ENCODE assay signal across 33 mouse cellular contexts in the genomic region with DNA sequence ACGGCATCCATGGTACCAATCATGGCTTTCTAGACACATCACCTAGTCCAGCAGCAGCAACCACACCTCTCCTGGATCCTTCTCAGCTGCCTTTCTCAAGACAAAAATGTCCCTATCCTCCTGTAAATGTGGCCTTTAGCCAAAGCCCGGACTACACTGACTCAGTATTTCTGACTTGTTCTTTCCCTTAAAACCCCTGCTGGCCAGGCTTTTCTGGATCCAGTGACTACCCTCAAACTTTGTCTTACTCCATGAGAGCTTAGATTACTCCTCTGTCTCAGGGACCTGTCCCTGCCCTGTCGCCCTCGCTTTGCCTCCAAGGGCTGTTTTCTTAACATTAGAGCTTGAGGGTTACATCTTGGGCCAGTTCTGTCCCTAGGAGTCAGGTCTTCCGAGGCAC. TPM values are rescaled to one million over a fixed set of nuclear protein-coding genes. Genes with fewer than 3 reads are reported as not detected.
A peak's percentile ranks its signal among the peaks of the same experiment; 100 is the strongest.
DNase-seq lines count a peak whose midpoint lies in the region; ATAC-seq and TF ChIP-seq lines count a peak whose summit lies in the region.
"Had no signal": no experiment of that assay in that cellular context is flagged by ENCODE, and none has a peak within 500 bp of the region (broad histone marks: within the 10 kb centered on the region; RNA-seq: fewer than 3 reads in every experiment).

No protein-coding gene starts in this region.

- H3K4me1 ChIP-seq in liver, embryonic 16.5 days (ENCODE audit: control insufficient read depth, low read depth, low read length): no peaks in the 10 kb centered on the region
- 0 out of 2 replicates have a peak, but pooled peaks cover 3% of the 10 kb centered on the region for H3K4me1 ChIP-seq in liver, postnatal 0 days (ENCODE audit: insufficient read depth)
- H3K4me1 ChIP-seq: embryonic facial prominence, embryonic 10.5 days; forebrain, embryonic 15.5 days had no signal

- H3K9me3 ChIP-seq in liver, embryonic 16.5 days (replicated peaks; ENCODE audit: control insufficient read depth, low read length): no peaks in the 10 kb centered on the region
- no peaks in the 10 kb centered on the region for H3K9me3 ChIP-seq in liver, postnatal 0 days (ENCODE audit: low read length)
- H3K9me3 ChIP-seq: embryonic facial prominence, embryonic 10.5 days; embryonic facial prominence, embryonic 13.5 days; forebrain, embryonic 15.5 days; hindbrain, embryonic 12.5 days; hindbrain, embryonic 15.5 days had no signal

- DNase-seq in liver, postnatal 0 days: no peak
- DNase-seq in adipocyte (ENCODE audit: low spot score): peak; percentile 44
- peak; percentile 31 for DNase-seq in fibroblast of lung, adult 2 months (ENCODE audit: low read depth)
- no peak for DNase-seq in gastrocnemius, postnatal 25 days
- no peak for DNase-seq in lung, postnatal 4 days
- no peak for DNase-seq in left cerebral cortex, adult 2 months (ENCODE audit: extremely low spot score in 1 of 2, low spot score in 2 of 2)
- DNase-seq: cerebellum, adult 11 months; cerebellum, adult 2 months; cerebellum, adult 9-11 months; cerebellum, postnatal 36 days; embryo, embryonic 11 days had no signal

- H3K36me3 ChIP-seq in liver, embryonic 16.5 days (ENCODE audit: control insufficient read depth, insufficient read depth): no peaks in the 10 kb centered on the region
- H3K36me3 ChIP-seq in liver, postnatal 0 days (replicated peaks; ENCODE audit: insufficient read depth, low read length): no peaks in the 10 kb centered on the region
- H3K36me3 ChIP-seq: forebrain, embryonic 15.5 days; hindbrain, embryonic 15.5 days had no signal

- no peak for TF ChIP-seq EP300 in liver, postnatal 0 days (IDR thresholded peaks at IDR 0.05; ENCODE audit: low read depth)

- no peak for TF ChIP-seq CTCF in liver, postnatal 0 days (IDR thresholded peaks at IDR 0.05; ENCODE audit: low read depth)
- no peak for TF ChIP-seq CTCF in left cerebral cortex, adult 2 months (IDR thresholded peaks at IDR 0.05)

- intact Hi-C loops in left cerebral cortex, adult 2 months (cut with DNase I): no loop called here

- H3K27ac ChIP-seq in liver, embryonic 16.5 days (ENCODE audit: low read length): peak overlapping the region; percentile 14; the same call in 1 of the 2 replicates
- no peak overlapping the region for H3K27ac ChIP-seq in liver, postnatal 0 days (ENCODE audit: low read depth)
- no peak overlapping the region for H3K27ac ChIP-seq in left cerebral cortex, adult 2 months
- H3K27ac ChIP-seq: embryonic facial prominence, embryonic 10.5 days; embryonic facial prominence, embryonic 13.5 days; forebrain, embryonic 15.5 days; hindbrain, embryonic 12.5 days; hindbrain, embryonic 15.5 days had no signal

- 70% methylated on average over 5 of the region's 5 CpGs for WGBS in liver, embryonic 16.5 days (ENCODE audit: insufficient replicate concordance)
- WGBS in liver, postnatal 0 days (ENCODE audit: insufficient replicate concordance): 78% methylated on average over 5 of the region's 5 CpGs

- H3K27me3 ChIP-seq in liver, embryonic 16.5 days (ENCODE audit: control insufficient read depth, insufficient read depth, low read depth, low read length): no peaks in the 10 kb centered on the region
- no peaks in the 10 kb centered on the region for H3K27me3 ChIP-seq in liver, postnatal 0 days (ENCODE audit: insufficient read depth, low read length)
- H3K27me3 ChIP-seq: embryonic facial prominence, embryonic 13.5 days; forebrain, embryonic 15.5 days; hindbrain, embryonic 12.5 days; hindbrain, embryonic 15.5 days; Patski had no signal

- no peak overlapping the region for H3K4me2 ChIP-seq in liver, embryonic 16.5 days (ENCODE audit: low read depth, low read length)
- no peak overlapping the region for H3K4me2 ChIP-seq in liver, postnatal 0 days (ENCODE audit: low read depth, low read length)
- H3K4me2 ChIP-seq: embryonic facial prominence, embryonic 13.5 days; forebrain, embryonic 15.5 days; heart, embryonic 11.5 days; hindbrain, embryonic 12.5 days; hindbrain, embryonic 15.5 days had no signal

- no peak for ATAC-seq in liver, embryonic 16.5 days (ENCODE audit: low read depth)
- ATAC-seq in liver, postnatal 0 days: no peak
- ATAC-seq: forebrain, embryonic 15.5 days; Patski had no signal

- H3K4me3 ChIP-seq in liver, embryonic 16.5 days (ENCODE audit: low read depth, low read length): no peak overlapping the region
- no peak overlapping the region for H3K4me3 ChIP-seq in liver, postnatal 0 days (ENCODE audit: low read depth, low read length)
- no peak overlapping the region for H3K4me3 ChIP-seq in left cerebral cortex, adult 2 months
- H3K4me3 ChIP-seq: embryonic facial prominence, embryonic 10.5 days; embryonic facial prominence, embryonic 13.5 days; erythroblast, embryonic 14.5 days; forebrain, embryonic 15.5 days; hindbrain, embryonic 12.5 days; hindbrain, embryonic 15.5 days had no signal

- no peak overlapping the region for H3K9ac ChIP-seq in liver, embryonic 16.5 days (ENCODE audit: low read depth, low read length)
- H3K9ac ChIP-seq in liver, postnatal 0 days (replicated peaks): no peak overlapping the region
- H3K9ac ChIP-seq: embryonic facial prominence, embryonic 13.5 days; forebrain, embryonic 15.5 days; hindbrain, embryonic 12.5 days; hindbrain, embryonic 15.5 days had no signal

RNA-seq across cellular contexts. Expression of gene Camp, which starts 0.7 kb away (rescaled TPM):
- 303 and 340 TPM in 2 replicates for polyA plus RNA-seq in liver, embryonic 16.5 days (2015; fragmentation: Nextera tagmentation; extraction: Ambion mirVana)
- polyA plus RNA-seq in liver, postnatal 0 days (2015; fragmentation: Nextera tagmentation; extraction: Ambion mirVana): 659 and 684 TPM in 2 replicates
- not detected for total RNA-seq in gastrocnemius, postnatal 25 days (2021)
- not detected for total RNA-seq in left cerebral cortex, adult 2 months (2021)
- total RNA-seq: adrenal gland, adult 8-10 months; adrenal gland, postnatal 25 days; ES-E14; gastrocnemius, adult 8-10 months; gastrocnemius, postnatal 36 days; heart, postnatal 25 days had no signal
- polyA plus RNA-seq: embryonic facial prominence, embryonic 10.5 days; kidney, adult 2 months; Patski had no signal

RNA-seq across cellular contexts. Expression of gene Nme6, which starts 17.6 kb away (rescaled TPM):
- 51.0 and 54.7 TPM in 2 replicates for polyA plus RNA-seq in liver, embryonic 16.5 days (2015; fragmentation: Nextera tagmentation; extraction: Ambion mirVana)
- 30.6 and 30.7 TPM in 2 replicates for polyA plus RNA-seq in liver, postnatal 0 days (2015; fragmentation: Nextera tagmentation; extraction: Ambion mirVana)
- total RNA-seq in gastrocnemius, postnatal 25 days (2021): 10 to 100 TPM; 22.1 to 26.8 TPM
- 10 to 100 TPM; 10.6 to 11.2 TPM for total RNA-seq in left cerebral cortex, adult 2 months (2021)

RNA-seq across cellular contexts. Expression of gene Cdc25a, which starts 25.3 kb away (rescaled TPM):
- polyA plus RNA-seq in liver, embryonic 16.5 days (2015; fragmentation: Nextera tagmentation; extraction: Ambion mirVana): 9.9 and 10.7 TPM in 2 replicates
- polyA plus RNA-seq in liver, postnatal 0 days (2015; fragmentation: Nextera tagmentation; extraction: Ambion mirVana): 7.5 and 7.8 TPM in 2 replicates
- 1 to 10 TPM; 3.6 to 3.7 TPM for total RNA-seq in gastrocnemius, postnatal 25 days (2021)
- 1 to 10 TPM; 5.5 to 6.9 TPM for total RNA-seq in left cerebral cortex, adult 2 months (2021)

RNA-seq across cellular contexts. Expression of gene Spink8, which starts 38.0 kb away (rescaled TPM):
- not detected in 2 replicates for polyA plus RNA-seq in liver, embryonic 16.5 days (2015; fragmentation: Nextera tagmentation; extraction: Ambion mirVana)
- not detected in 2 replicates for polyA plus RNA-seq in liver, postnatal 0 days (2015; fragmentation: Nextera tagmentation; extraction: Ambion mirVana)
- not detected for total RNA-seq in gastrocnemius, postnatal 25 days (2021)
- 1 to 10 TPM; 2.6 to 3.4 TPM for total RNA-seq in left cerebral cortex, adult 2 months (2021)
- total RNA-seq: gastrocnemius, adult 8-10 months; gastrocnemius, postnatal 36 days; heart, adult 8-10 months; heart, postnatal 25 days; hematopoietic stem cell, adult 5-6 weeks had no signal
- polyA plus RNA-seq: embryonic facial prominence, embryonic 10.5 days; embryonic facial prominence, embryonic 13.5 days; erythroblast, embryonic 14.5 days; forebrain, embryonic 11.5 days; forebrain, embryonic 15.5 days; heart, embryonic 14.5 days; heart, postnatal 0 days; hindbrain, embryonic 12.5 days; intestine, embryonic 14.5 days; Patski had no signal

RNA-seq across cellular contexts. Expression of gene Fbxw27, which starts 59.6 kb away (rescaled TPM):
- not detected in 2 replicates for polyA plus RNA-seq in liver, embryonic 16.5 days (2015; fragmentation: Nextera tagmentation; extraction: Ambion mirVana)
- polyA plus RNA-seq in liver, postnatal 0 days (2015; fragmentation: Nextera tagmentation; extraction: Ambion mirVana): not detected in 2 replicates
- total RNA-seq in gastrocnemius, postnatal 25 days (2021): not detected
- not detected for total RNA-seq in left cerebral cortex, adult 2 months (2021)
- total RNA-seq: adrenal gland, adult 8-10 months; adrenal gland, postnatal 25 days; ES-E14; gastrocnemius, adult 8-10 months; gastrocnemius, postnatal 36 days; heart, adult 8-10 months; heart, postnatal 25 days; hematopoietic stem cell, adult 5-6 weeks had no signal
- polyA plus RNA-seq: embryonic facial prominence, embryonic 10.5 days; embryonic facial prominence, embryonic 13.5 days; erythroblast, embryonic 14.5 days; forebrain, embryonic 11.5 days; heart, embryonic 11.5 days; heart, embryonic 14.5 days; heart, postnatal 0 days; hindbrain, embryonic 12.5 days; hindbrain, embryonic 15.5 days; intestine, embryonic 14.5 days; kidney, adult 2 months; Patski had no signal

Comparison
In these comparisons a context has a peak if more than half of its experiments do, and no peak if none do; other contexts are left out.
1. DNase-seq: peak in adipocyte (single experiment) and fibroblast of lung, adult 2 months (single experiment); none in liver, postnatal 0 days (single experiment), gastrocnemius, postnatal 25 days (single experiment), lung, postnatal 4 days (0 of 2) and left cerebral cortex, adult 2 months (0 of 2).